Mouse (Mus musculus): ENCODE measurements around the gene Erg. TPM values are rescaled to one million over a fixed set of nuclear protein-coding genes. Genes with fewer than 3 reads are reported as not detected.

Gene Erg
- polyA plus RNA-seq, 1 experiment: not detected

DNA sequence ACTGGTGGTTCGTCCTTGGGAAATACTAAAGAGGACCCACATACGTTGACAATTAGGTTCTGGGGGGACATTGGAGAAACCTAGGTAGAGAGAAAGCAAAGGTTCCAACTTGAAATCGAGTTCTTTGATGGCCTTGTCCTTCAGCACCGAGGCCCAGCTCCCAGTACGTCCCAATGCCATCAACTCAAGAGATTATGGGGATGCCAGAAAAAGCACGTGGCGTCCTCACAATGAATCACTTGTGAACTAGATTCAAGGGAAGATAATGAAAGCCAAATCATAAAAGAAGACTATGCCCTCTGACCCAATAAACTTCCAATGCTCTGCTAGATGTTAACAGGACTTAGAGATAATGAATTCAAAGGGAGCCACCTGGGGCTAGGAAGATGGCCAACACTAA is 94.2 kb downstream of the Erg start:
- TF ChIP-seq POLR2A (IDR thresholded peaks at IDR 0.05; ENCODE audit: borderline replicate concordance, low read depth, low read length) (no peak), CTCF (IDR thresholded peaks at IDR 0.05; ENCODE audit: low read depth, low read length) (no peak)
- no peak overlapping the region for H3K27ac ChIP-seq (ENCODE audit: insufficient read depth, low read depth, low read length)
- no peaks in the 10 kb centered on the region for H3K4me1 ChIP-seq (ENCODE audit: control insufficient read depth, insufficient read depth, low read length)
- H3K4me3 ChIP-seq (ENCODE audit: insufficient read depth, low read length): no peak overlapping the region

DNA sequence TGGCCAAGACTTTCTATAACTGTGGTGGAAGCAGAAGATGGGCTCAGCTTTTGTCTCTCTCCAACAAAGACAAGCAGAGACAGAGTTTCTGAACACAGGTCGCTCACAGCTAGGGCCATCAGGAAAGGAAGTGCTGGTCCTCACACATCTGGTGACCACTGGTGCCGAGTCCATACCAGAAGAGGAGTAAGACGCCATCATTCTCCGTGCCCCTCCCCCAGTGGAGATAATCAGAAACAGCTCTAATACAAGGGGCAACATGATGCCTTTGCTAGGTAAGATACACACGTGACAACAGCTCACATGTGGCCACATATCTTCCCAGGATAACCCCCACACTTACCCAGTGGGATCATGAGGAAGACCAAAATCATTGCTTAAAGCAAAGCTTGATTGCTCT is 96.0 kb downstream of the Erg start:
- H3K4me3 ChIP-seq (ENCODE audit: insufficient read depth, low read length): no peak overlapping the region
- H3K27ac ChIP-seq (ENCODE audit: insufficient read depth, low read depth, low read length): no peak overlapping the region
- no peak for TF ChIP-seq POLR2A (IDR thresholded peaks at IDR 0.05; ENCODE audit: borderline replicate concordance, low read depth, low read length)
- TF ChIP-seq CTCF (IDR thresholded peaks at IDR 0.05; ENCODE audit: low read depth, low read length): no peak
- H3K4me1 ChIP-seq (ENCODE audit: control insufficient read depth, insufficient read depth, low read length): no peaks in the 10 kb centered on the region

DNA sequence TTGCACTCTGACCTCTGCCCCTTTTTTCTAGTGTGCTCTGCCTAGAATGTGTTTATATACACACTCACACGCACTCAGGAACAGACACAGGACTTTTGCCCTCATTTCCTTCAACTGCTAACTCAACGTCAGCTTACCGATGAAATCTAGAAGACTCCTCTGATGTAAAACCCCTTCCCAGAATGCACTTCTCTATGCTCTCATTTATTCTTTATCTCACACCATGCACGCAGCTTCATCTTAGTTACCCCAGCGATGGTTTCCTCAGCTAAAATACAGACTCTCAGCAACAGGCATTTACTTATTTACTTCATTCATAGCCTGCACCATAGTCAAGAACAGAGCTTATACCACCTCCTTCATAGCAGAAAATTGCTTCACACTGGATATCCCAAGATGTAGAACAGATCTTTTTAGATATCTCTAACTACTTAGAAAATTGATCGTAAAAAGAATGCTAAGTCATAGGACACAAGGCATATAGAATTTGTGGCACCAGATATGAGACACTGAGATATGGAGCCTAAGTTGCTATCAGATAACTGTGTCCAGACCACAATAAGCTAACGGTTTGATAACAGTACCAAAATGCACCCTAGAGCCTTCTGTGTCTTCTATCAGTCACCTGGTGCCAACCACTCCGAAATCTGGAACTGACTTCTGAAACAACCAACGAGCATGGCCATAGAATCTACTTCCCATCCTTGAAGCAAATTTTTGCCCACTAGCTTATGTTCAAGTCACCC is 98.6 kb downstream of the Erg start:
- H3K27ac ChIP-seq (ENCODE audit: insufficient read depth, low read depth, low read length): no peak overlapping the region
- TF ChIP-seq POLR2A (IDR thresholded peaks at IDR 0.05; ENCODE audit: borderline replicate concordance, low read depth, low read length) (no peak), CTCF (IDR thresholded peaks at IDR 0.05; ENCODE audit: low read depth, low read length) (no peak)
- no peak overlapping the region for H3K4me3 ChIP-seq (ENCODE audit: insufficient read depth, low read length)
- H3K4me1 ChIP-seq (ENCODE audit: control insufficient read depth, insufficient read depth, low read length): no peaks in the 10 kb centered on the region

DNA sequence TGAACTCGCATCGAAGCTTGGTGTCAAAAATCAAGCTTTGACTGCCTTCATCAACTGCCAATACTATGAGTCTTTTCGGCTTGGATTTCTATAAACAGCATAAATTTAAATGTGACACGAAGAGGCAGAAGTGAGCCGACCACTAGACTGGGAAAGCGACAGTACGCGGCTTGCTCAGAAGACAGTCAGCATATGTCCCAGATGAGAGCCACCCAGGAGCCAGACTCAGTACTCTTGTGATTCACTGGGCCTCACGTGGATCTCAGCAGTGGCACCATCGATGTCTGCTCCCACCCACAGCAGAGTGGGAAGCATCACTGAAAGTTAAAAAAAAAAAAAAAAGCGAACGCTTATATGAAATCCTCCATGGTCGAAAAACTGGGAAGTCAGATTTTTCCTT is 105.2 kb downstream of the Erg start:
- no peak overlapping the region for H3K27ac ChIP-seq (ENCODE audit: insufficient read depth, low read depth, low read length)
- no peak for TF ChIP-seq POLR2A (IDR thresholded peaks at IDR 0.05; ENCODE audit: borderline replicate concordance, low read depth, low read length)
- TF ChIP-seq CTCF (IDR thresholded peaks at IDR 0.05; ENCODE audit: low read depth, low read length): no peak

DNA sequence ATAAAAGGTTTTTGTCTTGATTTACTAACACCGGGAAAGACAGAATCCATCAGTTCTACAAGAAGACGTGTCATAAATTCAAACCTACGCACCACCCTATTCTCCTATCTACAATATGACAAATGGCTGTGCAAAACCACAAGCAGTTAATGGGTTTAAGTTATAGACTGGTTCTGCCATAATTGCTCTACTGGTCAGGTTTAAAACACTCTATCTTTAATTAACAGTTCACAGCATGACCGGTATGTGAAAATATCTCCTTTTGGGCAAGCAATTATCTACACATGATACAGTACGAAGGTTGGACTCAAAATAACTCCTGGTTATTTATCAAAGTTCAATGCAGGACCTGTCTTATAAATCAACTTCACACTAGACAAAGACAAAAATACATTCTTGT is 107.8 kb downstream of the Erg start:
- Histone ChIP-seq H3K4me1 (ENCODE audit: control insufficient read depth, insufficient read depth, low read length) (no peaks in the 10 kb centered on the region), H3K27ac (ENCODE audit: insufficient read depth, low read depth, low read length) (no peak overlapping the region), H3K4me3 (ENCODE audit: insufficient read depth, low read length) (no peak overlapping the region)
- no peak for TF ChIP-seq CTCF (IDR thresholded peaks at IDR 0.05; ENCODE audit: low read depth, low read length)
- TF ChIP-seq POLR2A (IDR thresholded peaks at IDR 0.05; ENCODE audit: borderline replicate concordance, low read depth, low read length): no peak

More for the DNA sequence above, 105.2 kb downstream of the Erg start:
- H3K4me3 ChIP-seq (ENCODE audit: insufficient read depth, low read length): no peak overlapping the region
- H3K4me1 ChIP-seq (ENCODE audit: control insufficient read depth, insufficient read depth, low read length): no peaks in the 10 kb centered on the region

DNA sequence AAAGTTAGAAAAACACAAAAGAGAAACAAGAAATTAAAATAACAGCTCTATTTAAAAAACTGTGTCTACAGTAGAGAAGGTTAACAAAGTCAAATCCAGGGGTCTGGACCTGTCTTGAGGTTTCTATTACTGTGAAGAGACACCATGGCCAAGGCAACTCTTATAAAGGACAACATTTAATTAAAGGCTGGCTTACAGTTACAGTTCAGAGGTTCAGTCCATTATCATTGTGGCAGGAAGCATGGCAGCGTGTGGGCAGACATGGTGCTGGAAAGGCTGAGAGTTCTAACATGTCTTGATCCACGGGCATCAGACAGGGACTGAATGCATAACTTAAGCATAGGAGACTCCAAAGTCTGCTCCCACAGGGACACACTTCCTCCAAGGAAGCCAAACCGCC is 111.4 kb downstream of the Erg start:
- Histone ChIP-seq H3K4me1 (ENCODE audit: control insufficient read depth, insufficient read depth, low read length) (no peaks in the 10 kb centered on the region), H3K4me3 (ENCODE audit: insufficient read depth, low read length) (no peak overlapping the region)

DNA sequence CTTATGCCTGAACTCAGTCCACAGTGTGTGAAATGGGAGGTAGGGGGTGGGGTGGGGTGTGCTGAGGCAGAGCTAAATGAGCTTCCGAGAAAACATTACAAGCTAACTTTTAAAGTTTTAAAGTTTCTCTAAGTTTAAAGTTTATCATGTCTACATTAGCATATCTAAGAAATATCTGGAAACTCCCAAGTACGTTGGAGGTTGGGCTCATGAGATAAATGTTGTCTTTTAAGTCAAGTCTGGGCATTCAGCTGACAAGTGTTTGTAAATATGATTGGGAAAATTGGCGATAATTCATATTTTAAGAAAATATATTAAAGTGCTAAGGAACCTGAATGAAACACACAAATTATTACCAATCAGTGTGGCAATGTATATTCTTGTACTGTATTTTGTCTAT is 112.4 kb downstream of the Erg start:
- Histone ChIP-seq H3K4me3 (ENCODE audit: insufficient read depth, low read length) (no peak overlapping the region), H3K4me1 (ENCODE audit: control insufficient read depth, insufficient read depth, low read length) (no peaks in the 10 kb centered on the region), H3K27ac (ENCODE audit: insufficient read depth, low read depth, low read length) (no peak overlapping the region)
- TF ChIP-seq POLR2A (IDR thresholded peaks at IDR 0.05; ENCODE audit: borderline replicate concordance, low read depth, low read length) (no peak), CTCF (IDR thresholded peaks at IDR 0.05; ENCODE audit: low read depth, low read length) (no peak)

More for the DNA sequence above, 111.4 kb downstream of the Erg start:
- TF ChIP-seq CTCF (IDR thresholded peaks at IDR 0.05; ENCODE audit: low read depth, low read length): no peak
- no peak for TF ChIP-seq POLR2A (IDR thresholded peaks at IDR 0.05; ENCODE audit: borderline replicate concordance, low read depth, low read length)
- H3K27ac ChIP-seq (ENCODE audit: insufficient read depth, low read depth, low read length): no peak overlapping the region

DNA sequence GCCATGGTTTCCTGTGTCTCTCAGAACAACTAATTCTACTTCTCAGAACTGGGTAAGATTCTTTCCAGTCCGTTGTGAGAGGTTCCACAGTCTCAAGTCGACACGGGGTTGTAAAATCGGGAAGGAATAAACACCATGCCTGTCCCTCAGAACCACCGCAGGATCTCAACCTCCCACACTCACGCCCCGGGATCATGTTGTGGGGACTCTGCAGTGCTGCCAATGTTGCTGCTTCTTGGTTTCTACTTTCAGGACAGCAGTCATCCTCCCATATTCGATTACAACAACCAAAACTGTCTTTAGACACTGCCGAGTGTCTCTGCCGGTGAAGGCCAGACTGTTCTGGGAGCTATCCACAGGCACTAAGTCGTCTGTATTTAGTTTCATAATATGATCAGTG is 113.6 kb downstream of the Erg start:
- Histone ChIP-seq H3K4me3 (ENCODE audit: insufficient read depth, low read length) (no peak overlapping the region), H3K27ac (ENCODE audit: insufficient read depth, low read depth, low read length) (no peak overlapping the region), H3K4me1 (ENCODE audit: control insufficient read depth, insufficient read depth, low read length) (no peaks in the 10 kb centered on the region)
- TF ChIP-seq POLR2A (IDR thresholded peaks at IDR 0.05; ENCODE audit: borderline replicate concordance, low read depth, low read length): no peak
- no peak for TF ChIP-seq CTCF (IDR thresholded peaks at IDR 0.05; ENCODE audit: low read depth, low read length)

DNA sequence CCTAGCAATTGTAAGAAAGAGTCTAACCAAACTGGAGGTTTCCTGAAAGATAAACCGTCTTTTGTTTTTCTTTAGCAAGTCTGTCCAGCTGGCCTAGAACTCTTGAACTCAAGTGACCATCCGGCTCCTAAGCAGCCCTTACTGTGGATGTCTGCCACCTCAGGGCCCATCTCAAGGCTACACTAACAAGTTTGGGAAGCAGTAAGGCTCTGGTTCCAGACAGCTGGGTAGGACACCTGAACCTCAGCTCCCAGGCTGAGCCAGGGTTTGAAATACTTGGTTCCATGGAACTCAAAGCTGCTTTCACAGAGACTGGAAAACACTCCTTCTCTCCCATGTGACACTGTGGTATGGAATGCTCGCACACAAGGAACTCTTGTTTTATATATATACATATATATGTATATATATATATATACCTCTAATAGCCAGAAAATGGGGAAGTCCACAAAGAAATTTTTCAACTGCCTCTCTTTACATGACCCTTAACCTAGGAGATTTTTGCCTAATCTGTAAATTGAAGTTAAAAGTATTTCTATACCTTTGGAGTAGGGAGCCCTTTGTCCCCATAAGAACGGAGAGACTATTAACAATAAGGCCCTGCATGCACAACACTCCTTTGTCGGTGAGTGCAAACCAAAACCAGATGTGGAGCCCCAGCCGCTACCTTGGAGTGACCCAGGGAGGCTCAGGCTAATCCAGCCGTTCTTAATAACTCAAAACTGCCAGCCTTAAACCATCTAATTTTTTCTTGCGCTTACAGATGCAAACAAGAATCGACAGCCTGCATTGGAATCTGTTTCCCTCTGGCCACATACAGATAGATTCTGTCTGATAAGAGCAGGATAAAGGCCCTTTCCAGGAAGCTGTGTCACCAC is 116.9 kb downstream of the Erg start:
- no peaks in the 10 kb centered on the region for H3K4me1 ChIP-seq (ENCODE audit: control insufficient read depth, insufficient read depth, low read length)
- no peak overlapping the region for H3K27ac ChIP-seq (ENCODE audit: insufficient read depth, low read depth, low read length)
- TF ChIP-seq POLR2A (IDR thresholded peaks at IDR 0.05; ENCODE audit: borderline replicate concordance, low read depth, low read length): no peak
- TF ChIP-seq CTCF (IDR thresholded peaks at IDR 0.05; ENCODE audit: low read depth, low read length): no peak
- H3K4me3 ChIP-seq (ENCODE audit: insufficient read depth, low read length): no peak overlapping the region

DNA sequence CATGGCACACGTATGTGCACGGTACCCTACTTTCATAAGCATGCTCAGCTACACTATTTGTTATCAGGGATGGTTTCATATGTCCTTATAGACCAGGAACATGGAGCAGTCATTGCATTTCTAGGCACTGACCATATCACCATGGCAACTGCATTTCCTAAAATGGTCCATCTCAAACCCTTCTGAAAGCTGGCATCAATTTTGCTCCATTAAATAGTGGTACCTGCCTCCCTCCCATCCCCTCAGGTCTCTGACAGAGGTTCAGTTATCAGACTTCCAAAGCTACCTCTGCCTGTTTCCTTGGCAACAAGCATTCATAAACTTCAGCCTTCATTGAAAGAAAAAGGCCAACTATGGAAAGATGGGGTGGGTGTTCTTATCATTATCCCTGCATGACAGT is 118.5 kb downstream of the Erg start:
- no peak overlapping the region for H3K27ac ChIP-seq (ENCODE audit: insufficient read depth, low read depth, low read length)
- H3K4me1 ChIP-seq (ENCODE audit: control insufficient read depth, insufficient read depth, low read length): no peaks in the 10 kb centered on the region
- no peak for TF ChIP-seq CTCF (IDR thresholded peaks at IDR 0.05; ENCODE audit: low read depth, low read length)
- no peak overlapping the region for H3K4me3 ChIP-seq (ENCODE audit: insufficient read depth, low read length)
